Mouse (Mus musculus) embryonic facial prominence, embryonic 12.5 days (tissue): ENCODE measurements around the gene Yeats4. TPM values are rescaled to one million over a fixed set of nuclear protein-coding genes. Genes with fewer than 3 reads are reported as not detected.

Experiments used
- ATAC-seq: fragments of 200-750 bp; cut with Nextera tagmentation; 2 replicates; pipeline ENCODE4 v1.8.0; 2017; ENCODE audit not compliant: insufficient number of reproducible peaks, insufficient read depth, low FRiP score, low TSS enrichment
- H3K27ac ChIP-seq: fragments of 300-500 bp; sonication (generic); 2 replicates; pipeline ENCODE4 v1.5.1; 2016; ENCODE audit warnings: mild to moderate bottlenecking
- H3K27me3 ChIP-seq: fragments of 300-500 bp; sonication (generic); 2 replicates; pipeline ENCODE4 v1.6.1; 2016; ENCODE audit warnings: mild to moderate bottlenecking, moderate library complexity
- H3K36me3 ChIP-seq: fragments of 300-500 bp; sonication (generic); 2 replicates; pipeline ENCODE4 v1.6.1; 2016; ENCODE audit warnings: mild to moderate bottlenecking
- H3K4me1 ChIP-seq: fragments of 300-500 bp; sonication (generic); 2 replicates; pipeline ENCODE4 v1.6.1; 2016
- H3K4me2 ChIP-seq: fragments of 300-500 bp; sonication (generic); replicated peaks from 2 replicates; pipeline ENCODE4 v1.6.1; 2016; ENCODE audit warnings: mild to moderate bottlenecking, moderate library complexity
- H3K4me3 ChIP-seq: fragments of 300-500 bp; sonication (generic); 2 replicates; pipeline ENCODE4 v1.5.1; 2016; ENCODE audit warnings: mild to moderate bottlenecking
- H3K9ac ChIP-seq: fragments of 300-500 bp; sonication (generic); 2 replicates; pipeline ENCODE4 v1.6.1; 2016; ENCODE audit warnings: mild to moderate bottlenecking, moderate library complexity
- H3K9me3 ChIP-seq: fragments of 300-500 bp; sonication (generic); 2 replicates; pipeline ENCODE4 v1.6.1; 2016; ENCODE audit warnings: mild to moderate bottlenecking, moderate library complexity
- WGBS: fragments of 180-500 bp; shearing (Covaris S2); methylation state at CpG from one replicate; pipeline ENCODE4 v1.1.7; 2016; 5-methylcytosine and 5-hydroxymethylcytosine counted together
- polyA plus RNA-seq: library from polyadenylated mRNA; unstranded; fragments of >200 nt; fragmentation: Nextera tagmentation; extraction: Ambion mirVana; gene quantifications from 2 replicates; pipeline ENCODE4 v1.2.1, GENCODE M21; 2016

The Yeats4 gene
- polyA plus RNA-seq, 1 experiment from 2014 or later, result 95.8 TPM

DNA sequence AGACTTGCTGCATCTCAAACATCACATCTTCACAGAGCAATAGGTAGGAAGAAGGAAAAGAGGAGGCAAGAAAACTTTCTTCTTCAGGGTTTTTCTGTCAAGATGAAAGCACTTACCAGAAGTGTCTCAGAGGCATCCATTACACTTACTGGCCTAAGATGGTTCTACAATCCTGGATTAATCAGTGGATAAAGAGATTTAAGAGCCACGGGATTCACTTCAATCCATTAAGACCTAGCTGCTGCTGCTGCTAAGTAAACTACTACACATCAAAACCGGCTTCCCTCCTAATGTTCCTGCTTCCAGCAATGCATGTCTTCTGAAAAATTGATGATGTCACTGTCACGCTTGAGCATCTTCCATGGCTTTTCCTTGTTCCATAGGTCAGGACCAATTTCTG lies 27.6 kb downstream of the Yeats4 start:
- H3K9me3 ChIP-seq, result no peaks in the 10 kb centered on the region
- H3K36me3 ChIP-seq, result no peaks in the 10 kb centered on the region
- peaks cover 6% of the 10 kb centered on the region; the same call in 1 of the 2 replicates for H3K4me1 ChIP-seq
- H3K27ac ChIP-seq, result no peak overlapping the region
- H3K4me3 ChIP-seq, result no peak overlapping the region
- no peak overlapping the region for H3K9ac ChIP-seq
- WGBS, result 82% methylated on average over 3 of the region's 3 CpGs
- H3K27me3 ChIP-seq, result no peaks in the 10 kb centered on the region
- H3K4me2 ChIP-seq, result no peak overlapping the region
- ATAC-seq, result no peak

DNA sequence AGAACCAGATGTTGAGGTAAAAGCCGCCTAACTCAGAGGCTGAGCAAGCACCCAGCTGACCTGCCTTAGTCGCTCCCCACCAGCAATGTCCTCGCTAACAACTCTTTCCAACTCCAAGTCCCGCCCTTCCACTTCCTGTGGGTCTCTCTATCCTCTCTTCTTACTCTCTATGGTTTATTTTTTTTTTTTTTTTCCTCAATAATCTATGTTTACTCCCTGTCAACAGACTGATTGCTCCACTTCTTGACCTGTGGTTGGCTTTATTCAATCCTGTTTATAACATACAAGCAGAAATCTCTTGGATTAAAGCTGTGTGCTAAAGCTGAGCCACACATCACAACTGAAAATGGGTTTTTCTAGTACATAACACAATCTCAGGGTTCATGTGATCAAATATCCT lies 28.6 kb downstream of the Yeats4 start:
- no peaks in the 10 kb centered on the region for H3K27me3 ChIP-seq
- no peak overlapping the region for H3K4me3 ChIP-seq
- H3K4me1 ChIP-seq, result peaks cover 6% of the 10 kb centered on the region; the same call in 1 of the 2 replicates
- H3K9me3 ChIP-seq, result no peaks in the 10 kb centered on the region
- H3K27ac ChIP-seq, result no peak overlapping the region
- 86% methylated on average over 4 of the region's 4 CpGs for WGBS
- no peak overlapping the region for H3K4me2 ChIP-seq
- no peaks in the 10 kb centered on the region for H3K36me3 ChIP-seq
- H3K9ac ChIP-seq, result no peak overlapping the region
- no peak for ATAC-seq

DNA sequence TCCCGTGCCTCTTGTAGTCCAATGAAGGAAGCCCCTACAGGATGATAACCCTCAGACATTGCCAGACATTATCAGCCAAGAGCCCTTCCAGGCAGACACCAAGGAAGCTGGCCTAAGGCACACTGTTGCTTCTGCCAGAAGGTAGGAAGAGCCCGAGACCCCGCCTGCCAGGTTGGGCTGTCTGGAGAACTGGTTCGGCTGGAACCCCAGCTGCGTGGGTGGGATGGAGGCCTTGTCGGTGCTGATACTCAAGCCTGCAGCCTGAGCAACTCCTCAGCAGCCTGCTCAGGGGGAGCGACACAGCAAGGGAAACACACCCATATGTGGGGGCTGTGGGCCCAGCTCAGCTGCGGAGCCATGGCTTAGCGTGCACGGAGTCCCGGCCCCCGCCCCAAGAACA lies 29.3 kb downstream of the Yeats4 start:
- Histone ChIP-seq H3K9me3 (no peaks in the 10 kb centered on the region), H3K4me1 (peaks cover 6% of the 10 kb centered on the region; the same call in 1 of the 2 replicates), H3K9ac (no peak overlapping the region), H3K27me3 (no peaks in the 10 kb centered on the region), H3K36me3 (no peaks in the 10 kb centered on the region), H3K27ac (no peak overlapping the region), H3K4me3 (no peak overlapping the region), H3K4me2 (no peak overlapping the region)
- WGBS, result 86% methylated on average over 12 of the region's 12 CpGs
- ATAC-seq, result no peak

DNA sequence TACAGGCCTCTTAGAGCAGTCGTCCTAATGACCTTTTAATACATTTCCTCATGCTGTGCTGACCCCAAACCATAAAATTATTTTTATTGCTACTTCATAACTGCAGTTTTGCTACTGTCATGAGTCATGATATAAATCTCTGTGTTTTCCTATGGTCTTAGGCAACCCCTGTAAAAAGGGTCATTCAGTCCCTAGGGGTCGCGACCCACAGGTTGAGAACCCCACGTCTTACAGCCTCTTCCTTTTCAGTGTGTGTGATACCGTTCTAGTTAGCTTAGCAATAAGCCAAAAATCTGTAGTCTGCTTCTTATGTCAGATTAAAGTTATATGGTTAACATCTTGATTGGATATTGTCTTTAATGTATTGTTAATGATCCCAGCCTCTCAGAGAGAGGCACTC lies 30.9 kb downstream of the Yeats4 start:
- no peaks in the 10 kb centered on the region for H3K4me1 ChIP-seq
- H3K9me3 ChIP-seq, result no peaks in the 10 kb centered on the region
- H3K4me3 ChIP-seq, result no peak overlapping the region
- ATAC-seq, result no peak
- H3K9ac ChIP-seq, result no peak overlapping the region
- H3K27ac ChIP-seq, result no peak overlapping the region
- no peaks in the 10 kb centered on the region for H3K36me3 ChIP-seq
- 76% methylated on average over 5 of the region's 5 CpGs for WGBS
- no peak overlapping the region for H3K4me2 ChIP-seq
- no peaks in the 10 kb centered on the region for H3K27me3 ChIP-seq

DNA sequence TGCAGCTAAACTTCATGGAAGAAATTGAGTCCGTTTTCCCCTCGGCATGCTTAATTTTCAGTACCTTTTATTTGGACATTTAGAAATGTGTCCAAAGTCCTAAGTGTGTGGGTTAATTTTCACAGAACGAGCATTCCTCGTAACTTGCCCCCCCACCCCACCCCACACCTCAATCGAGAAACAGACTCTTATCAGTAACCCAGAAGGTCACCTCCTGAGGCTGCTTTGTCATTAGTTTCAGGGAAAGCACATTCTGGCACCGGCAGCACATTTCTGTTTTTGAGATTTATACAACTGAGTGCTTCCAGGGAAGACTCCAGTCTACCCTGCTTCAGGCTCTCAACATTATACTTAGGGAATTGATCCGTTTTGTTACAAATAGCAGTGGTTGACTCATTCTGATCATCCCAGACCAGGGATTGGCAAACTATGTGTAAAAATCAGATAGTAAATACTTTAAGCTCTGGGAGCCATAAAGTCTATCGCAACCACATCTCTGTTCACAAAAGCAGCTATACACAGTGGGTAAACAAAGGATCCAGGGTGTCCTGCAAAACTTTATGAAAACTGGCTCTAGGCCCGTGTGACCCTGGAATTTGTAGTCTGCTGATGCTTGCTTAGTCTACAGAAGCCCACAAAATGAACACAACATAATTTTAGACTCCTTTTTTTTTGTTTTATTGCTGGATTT lies 38.8 kb downstream of the Yeats4 start:
- Histone ChIP-seq H3K27ac (no peak overlapping the region), H3K4me1 (no peaks in the 10 kb centered on the region), H3K4me3 (no peak overlapping the region), H3K9ac (no peak overlapping the region), H3K9me3 (no peaks in the 10 kb centered on the region), H3K27me3 (no peaks in the 10 kb centered on the region), H3K36me3 (no peaks in the 10 kb centered on the region), H3K4me2 (no peak overlapping the region)
- ATAC-seq, result no peak
- 69% methylated on average over 9 of the region's 9 CpGs for WGBS

DNA sequence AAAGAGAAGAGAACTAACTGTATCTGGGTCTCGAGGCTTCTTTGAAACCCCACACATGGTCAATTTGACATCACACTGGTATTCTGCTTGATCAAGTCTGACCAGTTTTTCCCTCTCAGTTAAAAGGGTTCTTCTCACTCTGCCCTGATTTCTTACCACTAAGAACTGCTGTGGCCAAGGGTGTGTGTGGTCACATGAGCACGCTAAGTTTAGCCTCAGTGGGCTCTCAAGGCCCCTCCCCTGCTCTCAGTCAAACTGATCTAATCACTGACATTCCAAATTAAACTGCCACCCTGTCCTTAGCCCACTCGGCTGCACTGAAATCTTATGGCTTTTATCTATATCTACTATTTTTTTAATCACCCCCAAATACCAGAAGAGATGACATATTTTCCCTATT lies 43.2 kb downstream of the Yeats4 start:
- no peak overlapping the region for H3K9ac ChIP-seq
- WGBS, result 36% methylated on average over 3 of the region's 3 CpGs
- H3K27me3 ChIP-seq, result no peaks in the 10 kb centered on the region
- H3K9me3 ChIP-seq, result no peaks in the 10 kb centered on the region
- no peak overlapping the region for H3K27ac ChIP-seq
- H3K36me3 ChIP-seq, result no peaks in the 10 kb centered on the region
- H3K4me2 ChIP-seq, result no peak overlapping the region
- ATAC-seq, result no peak
- H3K4me3 ChIP-seq, result no peak overlapping the region
- no peaks in the 10 kb centered on the region for H3K4me1 ChIP-seq

DNA sequence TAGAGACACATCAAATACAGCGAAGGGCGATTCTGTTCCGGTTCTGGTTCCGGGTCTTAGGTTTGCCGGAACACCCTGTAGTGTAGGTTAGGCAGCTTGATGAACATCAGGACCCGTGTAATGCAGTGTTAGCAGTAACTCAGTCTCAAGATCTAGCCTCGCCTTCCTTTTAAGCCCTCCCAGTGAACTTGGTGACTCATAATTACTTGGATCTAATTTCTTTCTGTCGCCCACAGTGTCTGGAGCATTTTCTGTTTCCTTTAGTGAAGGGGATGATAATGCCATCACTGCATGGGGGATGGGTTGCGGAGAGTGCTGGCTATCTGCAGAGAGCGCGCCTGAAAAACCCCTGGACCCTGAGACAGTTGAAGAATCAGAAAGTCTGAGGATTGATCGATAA lies 49.7 kb downstream of the Yeats4 start:
- ATAC-seq, result no peak
- Histone ChIP-seq H3K27ac (0 out of 2 replicates have a peak overlapping the region, but pooled peaks have one; percentile 23), H3K4me1 (0 out of 2 replicates have a peak, but pooled peaks cover 3% of the 10 kb centered on the region), H3K4me3 (no peak overlapping the region), H3K9ac (no peak overlapping the region), H3K36me3 (no peaks in the 10 kb centered on the region), H3K27me3 (no peaks in the 10 kb centered on the region), H3K4me2 (0 out of 2 replicates have a peak overlapping the region, but pooled peaks have one; percentile 11), H3K9me3 (no peaks in the 10 kb centered on the region)
- WGBS, result 64% methylated on average over 12 of the region's 12 CpGs

DNA sequence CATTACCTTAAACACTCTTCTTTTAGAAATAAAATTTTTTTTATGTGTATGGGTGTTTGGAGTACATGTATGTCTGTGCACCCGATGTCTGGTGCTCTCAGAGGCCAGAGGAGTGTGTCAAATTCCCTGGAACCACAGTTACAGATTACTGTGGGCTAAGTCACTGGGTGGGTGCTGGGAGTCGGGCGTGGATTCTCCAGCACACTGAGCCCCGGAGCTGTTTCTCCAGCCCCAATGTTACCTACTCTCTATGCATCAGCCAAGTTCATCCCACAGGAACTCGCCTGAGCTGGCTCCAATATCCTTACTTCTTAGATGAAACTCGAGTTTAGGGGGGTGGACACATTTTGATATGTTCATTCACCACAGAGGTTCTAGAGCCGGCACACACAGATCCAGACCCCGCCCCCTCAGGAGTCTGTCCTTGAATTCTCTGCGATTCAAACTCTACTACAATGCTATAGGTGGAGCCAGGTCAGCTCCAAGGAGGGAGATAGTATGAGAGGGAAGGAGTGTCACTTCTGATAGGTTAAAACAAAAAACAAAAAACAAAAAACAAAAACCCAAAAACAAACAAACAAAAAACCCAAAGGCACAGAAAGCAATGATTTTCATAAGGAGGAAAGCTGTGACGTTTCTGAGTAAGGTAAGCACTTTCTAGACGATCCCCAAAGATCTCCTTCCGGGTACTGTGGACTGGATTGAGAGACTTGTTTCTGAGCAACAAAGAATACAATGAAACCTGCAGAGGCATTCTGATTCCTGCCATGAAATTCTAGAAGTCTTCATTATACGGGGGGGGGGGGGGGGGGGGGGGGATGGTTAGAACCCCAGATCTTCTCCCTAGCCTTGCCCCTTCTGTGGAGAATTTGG lies 50.5 kb downstream of the Yeats4 start:
- H3K36me3 ChIP-seq, result no peaks in the 10 kb centered on the region
- ATAC-seq, result no peak
- WGBS, result 38% methylated on average over 13 of the region's 13 CpGs
- H3K4me2 ChIP-seq, result 0 out of 2 replicates have a peak overlapping the region, but pooled peaks have one; percentile 11
- H3K4me3 ChIP-seq, result no peak overlapping the region
- H3K27ac ChIP-seq, result 0 out of 2 replicates have a peak overlapping the region, but pooled peaks have one; percentile 23
- H3K4me1 ChIP-seq, result 0 out of 2 replicates have a peak, but pooled peaks cover 3% of the 10 kb centered on the region
- H3K9me3 ChIP-seq, result no peaks in the 10 kb centered on the region
- no peak overlapping the region for H3K9ac ChIP-seq
- no peaks in the 10 kb centered on the region for H3K27me3 ChIP-seq

DNA sequence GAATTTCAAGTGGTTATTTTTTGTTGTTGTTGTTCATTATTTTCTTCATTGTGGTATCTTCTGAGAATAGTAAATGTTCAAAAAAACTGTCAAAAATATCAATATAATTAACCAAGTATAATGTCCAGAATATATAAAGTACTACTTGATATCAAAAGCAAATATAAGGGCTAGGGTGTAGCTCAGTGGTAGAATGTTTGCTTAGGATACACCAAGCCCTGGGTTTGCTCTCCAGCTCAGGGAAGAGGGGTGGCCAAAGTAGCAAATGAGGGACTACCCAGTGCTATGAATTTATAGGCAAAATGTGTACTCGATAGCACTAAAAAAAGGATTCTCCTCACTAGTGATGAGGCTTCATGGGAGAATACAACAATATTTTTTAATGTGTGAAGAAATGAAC lies 51.2 kb downstream of the Yeats4 start:
- H3K9ac ChIP-seq, result no peak overlapping the region
- no peaks in the 10 kb centered on the region for H3K27me3 ChIP-seq
- WGBS, result 89% methylated on average over 1 of the region's 1 CpGs

DNA sequence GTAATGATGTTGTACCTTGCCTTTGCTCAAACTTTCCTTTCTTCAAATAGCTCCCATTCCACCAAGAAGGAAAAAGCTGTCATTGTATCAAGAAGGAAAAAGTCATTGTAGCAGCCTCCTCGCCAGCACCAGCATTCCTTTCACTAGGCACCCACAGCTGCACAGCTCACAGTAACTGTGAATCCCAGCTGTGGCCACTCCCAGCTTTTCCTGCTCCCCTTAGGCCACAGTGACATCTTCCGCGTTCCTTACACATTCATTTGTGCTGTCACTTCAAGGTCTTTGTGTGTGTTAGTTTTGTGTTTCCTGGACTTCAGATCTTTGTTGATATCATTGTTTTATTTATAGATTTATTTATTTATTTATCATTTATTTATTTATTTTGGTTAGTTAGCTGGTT lies 52.2 kb downstream of the Yeats4 start:
- Histone ChIP-seq H3K27me3 (no peaks in the 10 kb centered on the region), H3K27ac (no peak overlapping the region), H3K4me2 (no peak overlapping the region), H3K9ac (no peak overlapping the region), H3K9me3 (no peaks in the 10 kb centered on the region), H3K4me1 (0 out of 2 replicates have a peak, but pooled peaks cover 3% of the 10 kb centered on the region), H3K36me3 (no peaks in the 10 kb centered on the region), H3K4me3 (no peak overlapping the region)
- ATAC-seq, result no peak
- WGBS, result 23% methylated on average over 3 of the region's 3 CpGs

More for the DNA sequence above, 51.2 kb downstream of the Yeats4 start:
- no peak for ATAC-seq
- no peak overlapping the region for H3K4me3 ChIP-seq
- H3K4me1 ChIP-seq, result 0 out of 2 replicates have a peak, but pooled peaks cover 3% of the 10 kb centered on the region
- H3K4me2 ChIP-seq, result no peak overlapping the region
- H3K36me3 ChIP-seq, result no peaks in the 10 kb centered on the region
- H3K9me3 ChIP-seq, result no peaks in the 10 kb centered on the region
- no peak overlapping the region for H3K27ac ChIP-seq

DNA sequence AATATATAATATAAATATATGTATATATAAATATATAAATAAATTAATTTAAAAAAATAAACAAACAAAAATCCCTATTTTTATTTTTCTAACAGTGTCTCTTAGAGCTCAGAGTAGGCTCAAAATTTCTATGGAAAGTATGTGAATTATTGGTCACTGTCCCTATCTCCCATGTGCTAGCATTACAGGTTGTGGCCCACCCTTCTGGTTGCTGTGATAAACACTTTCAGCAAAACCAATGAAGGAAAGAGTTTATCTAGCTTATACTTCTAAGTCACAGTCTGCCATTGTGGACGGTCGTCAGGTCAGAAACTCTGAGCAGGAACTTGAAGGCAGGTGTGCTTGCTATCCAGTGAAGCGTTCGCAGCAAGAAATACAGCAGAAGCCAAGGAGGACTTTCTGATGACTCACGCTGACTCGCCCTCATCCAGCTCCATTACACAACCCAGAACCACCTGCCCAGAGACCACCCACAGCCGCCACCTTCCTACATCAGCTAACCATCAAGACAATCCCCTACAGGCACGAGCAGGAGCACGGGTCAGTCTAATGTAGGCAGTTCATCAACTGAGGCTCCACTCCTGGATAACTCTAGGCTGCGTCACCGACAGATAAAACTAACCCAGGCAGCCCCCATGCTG lies 57.4 kb downstream of the Yeats4 start:
- ATAC-seq, result no peak
- 85% methylated on average over 11 of the region's 11 CpGs for WGBS
- H3K4me1 ChIP-seq, result no peaks in the 10 kb centered on the region
- H3K36me3 ChIP-seq, result no peaks in the 10 kb centered on the region
- H3K4me3 ChIP-seq, result no peak overlapping the region
- no peak overlapping the region for H3K9ac ChIP-seq
- no peaks in the 10 kb centered on the region for H3K27me3 ChIP-seq
- no peak overlapping the region for H3K4me2 ChIP-seq
- no peaks in the 10 kb centered on the region for H3K9me3 ChIP-seq
- H3K27ac ChIP-seq, result no peak overlapping the region
